Mouse (Mus musculus): ENCODE measurements around the gene Tbc1d19. TPM values are rescaled to one million over a fixed set of nuclear protein-coding genes. Genes with fewer than 3 reads are reported as not detected.
A peak's percentile ranks its signal among the peaks of the same experiment; 100 is the strongest.

Gene Tbc1d19
- polyA plus RNA-seq, 1 experiment = 22.5 TPM

DNA sequence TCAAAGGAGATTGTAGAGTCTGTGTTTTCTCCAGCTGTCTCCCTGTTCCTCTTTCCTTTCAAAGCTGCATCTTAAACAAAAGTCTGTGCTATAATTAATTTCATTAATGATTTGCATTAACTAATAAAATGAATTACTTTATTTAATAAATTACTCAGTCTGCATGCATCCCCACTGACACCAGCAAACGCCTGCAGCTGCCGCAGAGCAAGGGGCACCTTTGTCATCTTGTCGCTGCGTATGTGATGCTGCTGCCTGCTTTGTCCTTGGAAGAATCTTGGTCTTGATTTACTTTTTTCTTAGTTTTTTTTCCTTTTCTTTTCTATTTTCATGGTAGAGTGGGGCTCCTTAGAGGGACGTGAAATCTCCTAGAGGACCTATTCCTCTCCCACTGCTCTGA, 43.2 kb downstream of the Tbc1d19 start:
- H3K27me3 ChIP-seq (ENCODE audit: control insufficient read depth, insufficient read depth, low read length, poor library complexity, severe bottlenecking) = no peaks in the 10 kb centered on the region
- no peaks in the 10 kb centered on the region for H3K9me3 ChIP-seq (replicated peaks; ENCODE audit: control insufficient read depth, insufficient read depth, low read length, poor library complexity, severe bottlenecking)
- H3K36me3 ChIP-seq (ENCODE audit: control insufficient read depth, insufficient read depth, low read length, poor library complexity, severe bottlenecking) = no peaks in the 10 kb centered on the region
- H3K4me1 ChIP-seq (ENCODE audit: control insufficient read depth, insufficient read depth, low read length) = no peaks in the 10 kb centered on the region
- no peak overlapping the region for H3K4me3 ChIP-seq (ENCODE audit: low read depth, low read length)
- no peak overlapping the region for H3K9ac ChIP-seq (ENCODE audit: low read depth, poor library complexity, severe bottlenecking)
- H3K27ac ChIP-seq (ENCODE audit: insufficient read depth, low read length) = no peak overlapping the region
- TF ChIP-seq EP300 (IDR thresholded peaks at IDR 0.05; ENCODE audit: insufficient read depth, low read depth, low read length) (no peak), CTCF (IDR thresholded peaks at IDR 0.05; ENCODE audit: low read depth, low read length) (no peak), POLR2A (IDR thresholded peaks at IDR 0.05; ENCODE audit: insufficient read depth, low read length) (no peak)

DNA sequence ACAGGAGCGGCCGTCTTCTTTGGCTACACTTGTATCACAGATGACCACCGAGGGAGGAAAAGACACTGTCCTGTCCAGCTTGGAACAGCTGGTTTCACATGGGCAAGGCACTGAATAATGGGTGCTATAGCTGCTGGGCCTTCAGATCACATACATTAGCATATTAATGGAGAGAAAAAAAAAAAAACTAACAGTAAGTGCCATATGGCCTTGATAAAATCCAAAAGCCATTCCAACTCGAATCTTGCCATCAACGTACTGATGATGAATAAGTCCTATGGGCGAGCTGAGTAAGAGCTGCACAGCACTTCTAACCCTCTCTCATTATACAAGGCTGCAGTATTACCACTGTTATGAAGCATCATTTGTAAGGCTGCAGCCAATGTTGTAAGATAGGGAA, 45.2 kb downstream of the Tbc1d19 start:
- H3K9me3 ChIP-seq (replicated peaks; ENCODE audit: control insufficient read depth, insufficient read depth, low read length, poor library complexity, severe bottlenecking) = no peaks in the 10 kb centered on the region
- TF ChIP-seq POLR2A (IDR thresholded peaks at IDR 0.05; ENCODE audit: insufficient read depth, low read length) (no peak), EP300 (IDR thresholded peaks at IDR 0.05; ENCODE audit: insufficient read depth, low read depth, low read length) (no peak), CTCF (IDR thresholded peaks at IDR 0.05; ENCODE audit: low read depth, low read length) (no peak)
- no peak overlapping the region for H3K4me3 ChIP-seq (ENCODE audit: low read depth, low read length)
- no peak overlapping the region for H3K9ac ChIP-seq (ENCODE audit: low read depth, poor library complexity, severe bottlenecking)
- no peaks in the 10 kb centered on the region for H3K27me3 ChIP-seq (ENCODE audit: control insufficient read depth, insufficient read depth, low read length, poor library complexity, severe bottlenecking)
- H3K27ac ChIP-seq (ENCODE audit: insufficient read depth, low read length) = no peak overlapping the region
- H3K36me3 ChIP-seq (ENCODE audit: control insufficient read depth, insufficient read depth, low read length, poor library complexity, severe bottlenecking) = no peaks in the 10 kb centered on the region
- H3K4me1 ChIP-seq (ENCODE audit: control insufficient read depth, insufficient read depth, low read length) = no peaks in the 10 kb centered on the region

DNA sequence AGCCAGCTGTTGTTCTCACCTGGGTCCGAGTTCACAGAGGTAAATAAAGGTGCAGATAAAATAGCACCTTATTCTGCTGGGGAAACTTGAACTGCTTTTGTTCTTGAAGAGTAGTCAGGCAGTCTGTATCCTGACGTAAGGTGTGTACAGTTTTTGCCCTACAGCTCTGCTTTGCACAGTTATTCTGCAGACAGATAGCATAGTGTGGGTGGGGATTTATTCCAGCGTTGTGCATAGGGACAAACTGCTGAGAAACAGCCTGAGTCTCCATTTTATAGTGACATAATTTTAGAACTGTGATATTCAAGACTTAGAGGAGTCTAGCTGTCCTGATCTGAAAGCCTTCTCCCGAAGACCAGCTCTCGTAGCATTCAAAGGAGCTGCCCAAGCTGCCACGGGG, 46.6 kb downstream of the Tbc1d19 start:
- Histone ChIP-seq H3K9me3 (replicated peaks; ENCODE audit: control insufficient read depth, insufficient read depth, low read length, poor library complexity, severe bottlenecking) (no peaks in the 10 kb centered on the region), H3K27ac (ENCODE audit: insufficient read depth, low read length) (no peak overlapping the region), H3K4me1 (ENCODE audit: control insufficient read depth, insufficient read depth, low read length) (no peaks in the 10 kb centered on the region), H3K36me3 (ENCODE audit: control insufficient read depth, insufficient read depth, low read length, poor library complexity, severe bottlenecking) (no peaks in the 10 kb centered on the region), H3K27me3 (ENCODE audit: control insufficient read depth, insufficient read depth, low read length, poor library complexity, severe bottlenecking) (no peaks in the 10 kb centered on the region), H3K4me3 (ENCODE audit: low read depth, low read length) (no peak overlapping the region), H3K9ac (ENCODE audit: low read depth, poor library complexity, severe bottlenecking) (no peak overlapping the region)
- no peak for TF ChIP-seq POLR2A (IDR thresholded peaks at IDR 0.05; ENCODE audit: insufficient read depth, low read length)
- no peak for TF ChIP-seq EP300 (IDR thresholded peaks at IDR 0.05; ENCODE audit: insufficient read depth, low read depth, low read length)
- TF ChIP-seq CTCF (IDR thresholded peaks at IDR 0.05; ENCODE audit: low read depth, low read length) = no peak

DNA sequence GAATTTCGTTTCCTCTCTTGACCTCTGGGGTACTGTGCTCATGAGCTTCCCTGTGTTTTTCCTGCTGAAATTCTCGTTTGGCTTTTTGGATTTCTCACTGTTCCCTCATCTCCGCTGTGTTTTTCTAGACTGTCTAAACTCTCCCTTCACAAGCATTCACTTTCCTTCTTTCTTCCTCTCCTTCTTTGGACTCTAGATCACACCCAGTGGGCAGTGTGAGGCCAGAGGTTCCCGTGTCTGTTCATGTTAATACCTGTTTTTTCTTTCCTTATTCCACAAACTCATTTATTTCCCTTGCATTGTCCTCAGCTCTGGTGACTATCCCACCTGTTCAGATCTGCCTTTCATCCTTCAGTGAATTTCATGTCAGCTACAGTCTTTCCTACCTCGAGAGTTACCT, 55.7 kb downstream of the Tbc1d19 start:
- H3K27me3 ChIP-seq (ENCODE audit: control insufficient read depth, insufficient read depth, low read length, poor library complexity, severe bottlenecking) = no peaks in the 10 kb centered on the region
- H3K9me3 ChIP-seq (replicated peaks; ENCODE audit: control insufficient read depth, insufficient read depth, low read length, poor library complexity, severe bottlenecking) = no peaks in the 10 kb centered on the region
- no peaks in the 10 kb centered on the region for H3K36me3 ChIP-seq (ENCODE audit: control insufficient read depth, insufficient read depth, low read length, poor library complexity, severe bottlenecking)
- H3K4me3 ChIP-seq (ENCODE audit: low read depth, low read length) = no peak overlapping the region
- no peak overlapping the region for H3K9ac ChIP-seq (ENCODE audit: low read depth, poor library complexity, severe bottlenecking)
- no peaks in the 10 kb centered on the region for H3K4me1 ChIP-seq (ENCODE audit: control insufficient read depth, insufficient read depth, low read length)
- TF ChIP-seq EP300 (IDR thresholded peaks at IDR 0.05; ENCODE audit: insufficient read depth, low read depth, low read length) (no peak), POLR2A (IDR thresholded peaks at IDR 0.05; ENCODE audit: insufficient read depth, low read length) (no peak), CTCF (IDR thresholded peaks at IDR 0.05; ENCODE audit: low read depth, low read length) (no peak)
- H3K27ac ChIP-seq (ENCODE audit: insufficient read depth, low read length) = no peak overlapping the region

DNA sequence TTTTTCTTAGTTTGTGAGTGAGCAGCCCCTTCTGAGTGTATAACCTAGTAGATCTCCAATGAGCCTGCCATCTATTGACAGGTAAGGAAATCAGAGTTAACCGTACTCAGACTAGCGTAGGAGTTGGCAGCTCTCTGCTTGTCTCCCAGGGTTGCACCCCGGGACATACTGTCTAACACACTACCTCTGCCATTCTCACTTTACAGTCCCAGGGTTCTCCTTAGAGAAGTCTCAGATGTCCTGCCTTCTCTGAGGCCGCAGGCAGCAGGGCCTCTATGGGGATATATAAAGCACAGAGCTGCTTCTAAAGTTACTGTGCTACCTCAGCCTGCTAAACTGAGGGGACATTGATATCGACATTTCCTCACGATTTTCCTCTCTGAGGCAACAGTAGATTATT, 56.6 kb downstream of the Tbc1d19 start:
- H3K9me3 ChIP-seq (replicated peaks; ENCODE audit: control insufficient read depth, insufficient read depth, low read length, poor library complexity, severe bottlenecking) = no peaks in the 10 kb centered on the region
- no peaks in the 10 kb centered on the region for H3K36me3 ChIP-seq (ENCODE audit: control insufficient read depth, insufficient read depth, low read length, poor library complexity, severe bottlenecking)
- no peaks in the 10 kb centered on the region for H3K27me3 ChIP-seq (ENCODE audit: control insufficient read depth, insufficient read depth, low read length, poor library complexity, severe bottlenecking)
- TF ChIP-seq POLR2A (IDR thresholded peaks at IDR 0.05; ENCODE audit: insufficient read depth, low read length) (no peak), CTCF (IDR thresholded peaks at IDR 0.05; ENCODE audit: low read depth, low read length) (no peak), EP300 (IDR thresholded peaks at IDR 0.05; ENCODE audit: insufficient read depth, low read depth, low read length) (no peak)
- H3K27ac ChIP-seq (ENCODE audit: insufficient read depth, low read length) = no peak overlapping the region
- H3K9ac ChIP-seq (ENCODE audit: low read depth, poor library complexity, severe bottlenecking) = no peak overlapping the region
- no peaks in the 10 kb centered on the region for H3K4me1 ChIP-seq (ENCODE audit: control insufficient read depth, insufficient read depth, low read length)
- H3K4me3 ChIP-seq (ENCODE audit: low read depth, low read length) = no peak overlapping the region

DNA sequence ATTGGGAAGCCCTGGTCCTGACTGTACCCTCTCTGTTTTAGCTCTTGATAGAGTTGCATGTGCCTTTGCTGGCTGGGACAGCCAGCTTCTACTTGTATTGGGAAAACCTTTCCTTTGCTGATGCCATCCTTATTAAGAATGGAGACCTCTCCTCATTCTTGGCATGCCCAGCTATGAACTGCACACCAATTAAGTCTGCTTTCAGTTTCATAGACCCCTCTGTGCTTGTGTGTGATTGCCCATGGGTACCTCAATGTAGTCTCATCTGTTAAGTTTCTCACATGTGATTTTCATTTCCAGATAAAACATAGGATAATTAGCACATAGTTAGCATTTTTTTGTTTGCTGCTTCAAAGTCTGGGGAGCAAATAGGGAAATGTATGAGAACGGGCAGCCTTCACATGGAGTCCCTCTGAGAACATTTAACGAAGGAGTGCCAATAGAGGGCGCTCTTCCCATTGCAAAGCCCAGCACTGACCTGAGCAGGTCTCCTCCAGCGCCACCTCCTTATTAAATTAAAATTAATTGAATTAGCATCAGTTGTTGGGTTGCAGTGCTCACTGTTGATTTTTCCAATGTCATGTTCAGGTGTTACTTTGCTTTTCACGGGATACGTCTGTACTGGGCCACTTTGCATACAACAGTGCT, 62.4 kb downstream of the Tbc1d19 start:
- H3K27ac ChIP-seq (ENCODE audit: insufficient read depth, low read length) = no peak overlapping the region
- H3K27me3 ChIP-seq (ENCODE audit: control insufficient read depth, insufficient read depth, low read length, poor library complexity, severe bottlenecking) = no peaks in the 10 kb centered on the region
- H3K36me3 ChIP-seq (ENCODE audit: control insufficient read depth, insufficient read depth, low read length, poor library complexity, severe bottlenecking) = no peaks in the 10 kb centered on the region; the same call in 1 of the 2 replicates
- H3K9me3 ChIP-seq (replicated peaks; ENCODE audit: control insufficient read depth, insufficient read depth, low read length, poor library complexity, severe bottlenecking) = no peaks in the 10 kb centered on the region
- TF ChIP-seq EP300 (IDR thresholded peaks at IDR 0.05; ENCODE audit: insufficient read depth, low read depth, low read length) (no peak), CTCF (IDR thresholded peaks at IDR 0.05; ENCODE audit: low read depth, low read length) (peak; percentile 79)
- H3K4me3 ChIP-seq (ENCODE audit: low read depth, low read length) = no peak overlapping the region
- H3K4me1 ChIP-seq (ENCODE audit: control insufficient read depth, insufficient read depth, low read length) = no peaks in the 10 kb centered on the region
- no peak overlapping the region for H3K9ac ChIP-seq (ENCODE audit: low read depth, poor library complexity, severe bottlenecking)

All from ES-Bruce4 (cell line).